Mouse (Mus musculus) erythroblast, embryonic 14.5 days (primary cell): ENCODE data around the gene Rpf1.

ENCODE experiments used
- GATA1 ChIP-seq: IDR thresholded peaks from 2 replicates; pipeline ENCODE4 v1.6.1; 2012; ENCODE audit warnings: low read length, inconsistent platforms, mixed read lengths
- TAL1 ChIP-seq: IDR thresholded peaks from 3 replicates; pipeline ENCODE4 v1.6.1; 2012; ENCODE audit warnings: low read length, inconsistent platforms, mixed read lengths

DNA sequence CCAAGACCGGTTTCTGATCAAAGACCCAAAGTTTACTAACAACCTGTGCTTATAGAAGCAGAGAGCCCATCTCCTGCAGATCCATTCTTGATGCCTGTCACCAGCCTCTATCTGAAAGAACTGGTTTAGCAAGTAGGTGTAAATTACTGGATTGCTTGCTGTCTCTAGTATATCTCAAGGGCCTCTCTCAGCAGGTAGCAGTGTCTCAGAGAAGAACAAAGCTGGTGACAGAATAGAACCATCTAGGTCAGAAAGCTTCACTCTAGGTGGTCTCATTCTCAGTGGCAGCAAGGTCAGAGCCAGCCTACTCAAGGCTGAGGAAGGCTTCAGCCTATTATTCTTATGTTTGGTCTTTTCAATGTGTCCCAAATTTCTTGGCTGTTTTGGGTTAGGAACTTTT lies 22.4 kb upstream of the Rpf1 start:
- no peak for TF ChIP-seq GATA1
- TF ChIP-seq TAL1: no peak
